Mouse (Mus musculus) layer of hippocampus, postnatal 14 days (tissue): Measurements from ENCODE around the gene Cyp2c40. TPM values are rescaled to one million over a fixed set of nuclear protein-coding genes. Genes with fewer than 3 reads are reported as not detected.
"Not testable (repeated sequence)": the region's sequence is repeated elsewhere in the genome, so short reads cannot be mapped to it uniquely, and the experiment has no call there.

Experiments used
- DNase-seq, 2 experiments: peaks; one replicate each; pipeline ENCODE4 v3.0.0; 2021 to 2022; ENCODE audit warnings: low spot score in 2 of 2, mixed read lengths in 1 of 2
- long read RNA-seq, 2 experiments: library from polyadenylated mRNA; stranded (forward); transcript quantifications; one replicate each; pipeline ENCODE4 v2.0.0; 2021
- total RNA-seq, 2 experiments: library from RNA; stranded (reverse); gene quantifications; 2 replicates each; pipeline ENCODE4 v1.2.3; 2021

Cyp2c40 gene
- total RNA-seq = not detected
- long read RNA-seq, experiment 1 = 0 reads
- long read RNA-seq, experiment 2 = 0 reads

DNA sequence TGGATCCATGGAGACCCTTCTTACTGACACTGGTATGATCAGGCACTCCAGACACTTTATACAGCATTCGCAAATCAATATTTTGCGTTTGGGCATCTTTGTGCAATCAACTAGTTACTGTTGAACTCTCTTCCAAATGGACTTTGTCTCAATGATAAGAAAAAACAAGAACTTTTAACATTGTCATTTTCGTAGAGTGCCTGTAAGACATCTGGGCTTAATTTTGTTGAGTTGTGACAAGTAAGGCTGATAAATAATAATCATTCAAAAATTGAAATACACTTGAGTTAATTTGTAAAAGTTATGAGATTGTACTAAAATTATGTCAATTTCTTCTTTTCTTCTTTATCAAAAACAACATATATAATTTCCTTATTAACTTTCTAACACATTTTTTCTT lies at the start of gene Cyp2c40:
TSS of gene Cyp2c40 (minus strand) at position 101 of the 400 bp plus-strand sequence.
- DNase-seq = not testable (repeated sequence)

DNA sequence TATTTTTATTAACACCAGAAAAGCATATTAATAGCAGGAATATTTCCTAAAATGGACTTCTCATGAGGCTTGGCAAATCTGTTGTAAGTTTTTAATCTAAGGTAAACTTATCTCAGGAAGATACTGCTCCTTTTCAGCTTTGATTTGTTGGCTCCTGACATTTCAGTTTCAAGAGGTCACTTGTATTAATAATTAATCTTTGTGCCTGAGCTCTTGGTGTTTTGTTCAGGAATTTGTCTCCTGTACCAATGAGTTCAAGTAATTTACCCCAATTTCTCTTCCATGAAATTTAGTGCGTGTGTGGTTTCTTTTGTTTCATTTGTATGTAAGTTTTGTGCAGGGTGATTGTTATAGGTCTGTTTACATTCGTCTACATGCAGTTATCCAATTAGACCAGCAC lies 8.3 kb upstream of the Cyp2c40 start:
- not testable (repeated sequence) for DNase-seq

DNA sequence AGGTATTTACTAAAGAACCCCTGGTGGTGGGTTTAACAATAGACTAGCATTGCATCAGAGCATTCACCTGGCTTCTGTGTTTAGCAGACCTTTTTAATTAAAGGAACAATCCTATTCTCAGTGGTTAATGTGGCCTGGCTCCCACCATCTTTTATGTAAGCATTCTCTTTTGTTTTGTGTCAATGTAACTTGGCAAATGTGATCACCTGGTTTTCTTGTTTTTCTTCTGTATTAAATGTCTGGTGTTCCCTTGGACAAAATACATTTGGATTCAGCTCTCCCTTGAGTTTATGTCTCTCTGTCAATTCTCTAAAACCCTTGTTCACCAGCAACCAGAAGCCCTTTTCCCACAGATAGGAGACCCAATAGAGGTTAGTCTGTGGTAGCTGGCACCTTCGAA lies 3.8 kb upstream of the Cyp2c40 start:
- not testable (repeated sequence) for DNase-seq

DNA sequence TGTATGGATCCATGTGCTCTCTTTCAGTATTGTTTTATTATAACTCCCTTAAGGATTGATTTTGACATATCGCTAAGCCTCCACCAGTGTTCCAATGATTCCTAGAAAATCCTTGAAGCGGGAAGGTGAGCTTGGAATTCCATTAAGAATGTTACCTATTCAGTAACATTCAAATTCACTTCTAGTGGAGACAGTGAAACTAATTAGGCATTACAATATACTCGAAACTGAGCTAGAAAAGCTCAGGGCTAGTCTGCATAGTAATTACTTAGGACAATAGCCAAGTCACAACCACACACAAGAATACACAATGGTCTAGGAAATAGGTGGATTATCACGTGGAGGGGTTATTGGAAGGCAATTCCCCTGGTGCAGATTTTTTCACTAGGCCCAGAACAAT lies 3.4 kb upstream of the Cyp2c40 start:
- not testable (repeated sequence) for DNase-seq

DNA sequence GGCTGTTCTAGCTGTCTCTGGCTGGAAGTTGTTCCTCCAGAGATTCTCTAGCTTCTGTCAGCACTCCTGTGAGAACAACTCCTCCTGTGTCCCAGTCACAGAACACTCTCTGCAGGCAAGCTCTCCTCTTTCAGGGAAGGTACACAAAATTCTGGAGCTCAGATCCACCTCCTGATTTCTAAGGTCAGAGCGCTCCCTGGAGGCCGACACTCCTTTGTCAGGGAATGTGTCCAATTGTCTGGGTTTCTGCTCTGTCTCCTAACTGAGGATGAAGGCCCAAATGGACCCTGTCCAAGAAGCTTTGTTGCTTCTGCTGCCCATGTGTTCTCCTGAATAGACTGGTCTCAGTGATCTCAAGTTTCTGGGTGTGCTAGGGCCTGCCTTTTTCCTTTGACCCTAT lies 27.2 kb downstream of the Cyp2c40 start:
- DNase-seq = not testable (repeated sequence)

DNA sequence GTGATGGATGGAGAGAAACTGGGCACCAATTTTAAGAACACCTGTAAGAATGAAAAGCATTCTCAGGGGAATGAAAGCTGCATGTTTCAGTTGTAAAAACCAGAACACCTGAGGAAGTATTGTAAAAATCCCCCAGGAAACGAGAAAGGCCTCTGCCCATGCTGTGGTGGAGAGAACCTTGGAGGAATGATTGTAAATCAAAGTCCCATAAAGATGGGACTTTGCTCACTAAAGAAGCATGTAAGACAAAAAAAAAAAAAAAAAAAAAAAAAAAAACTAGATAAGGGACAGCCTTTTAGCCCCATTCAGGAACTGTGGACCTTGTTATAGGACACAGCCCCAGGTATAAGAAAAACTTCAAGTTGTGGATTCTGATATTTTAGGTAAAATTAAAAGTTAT lies 67.3 kb downstream of the Cyp2c40 start:
- no peak for DNase-seq

DNA sequence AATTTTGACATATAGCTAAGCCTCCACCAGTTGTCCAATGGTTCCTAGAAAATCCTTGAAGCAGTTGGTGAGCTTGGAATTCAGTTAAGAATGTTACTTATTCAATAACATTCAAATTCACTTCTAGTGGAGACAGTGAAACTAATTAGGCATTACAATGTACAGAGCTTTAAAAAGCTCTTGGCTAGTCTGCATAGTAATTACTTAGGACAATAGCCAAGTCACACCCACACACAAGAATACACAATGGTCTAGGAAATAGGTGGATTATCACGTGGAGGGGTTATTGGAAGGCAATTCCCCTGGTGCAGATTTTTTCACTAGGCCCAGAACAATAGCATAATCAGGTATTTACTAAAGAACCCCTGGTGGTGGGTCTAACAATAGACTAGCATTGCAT lies 68.3 kb downstream of the Cyp2c40 start:
- not testable (repeated sequence) for DNase-seq

DNA sequence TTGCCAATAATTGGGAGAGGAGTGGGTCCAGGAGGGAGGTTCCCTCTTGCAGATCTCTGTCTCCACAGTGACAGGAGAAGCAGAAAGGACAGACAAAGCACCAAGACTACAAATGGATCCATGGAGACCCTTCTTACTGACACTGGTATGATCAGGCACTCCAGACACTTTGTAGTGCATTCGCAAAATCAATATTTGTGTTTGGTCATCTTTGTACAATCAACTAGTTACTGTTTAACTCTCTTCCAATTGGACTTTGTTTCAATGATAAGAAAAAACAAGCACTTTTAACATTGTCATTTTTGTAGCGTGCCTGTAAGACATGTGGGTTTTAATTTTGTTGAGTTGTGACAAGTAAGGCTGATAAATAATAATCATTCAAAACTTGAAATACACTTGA lies 71.7 kb downstream of the Cyp2c40 start, which contains the start of gene Cyp2c68:
TSS of gene Cyp2c68 (minus strand) at position 135 of the 400 bp plus-strand sequence.
- DNase-seq = no peak

Other genes starting within 250 kb of the Cyp2c40 start
- not detected for gene Cyp2c67, start 163.8 kb downstream of the Cyp2c40 start, total RNA-seq
- gene Cyp2c68, start 71.8 kb downstream of the Cyp2c40 start, total RNA-seq = not detected
- gene Cyp2c69, start 74.0 kb upstream of the Cyp2c40 start, total RNA-seq = not detected
- gene Cyp2c37, start 179.6 kb upstream of the Cyp2c40 start, total RNA-seq = not detected